Mouse (Mus musculus) midbrain, postnatal 0 days (tissue): ENCODE results near the gene Fggy. TPM values are rescaled to one million over a fixed set of nuclear protein-coding genes. Genes with fewer than 3 reads are reported as not detected.

Experiments
- ATAC-seq: fragments of 200-750 bp; cut with Nextera tagmentation; 2 replicates; pipeline ENCODE4 v1.8.0; 2017; ENCODE audit warnings: moderate number of reproducible peaks, mild to moderate bottlenecking, moderate TSS enrichment, moderate library complexity; ENCODE audit not compliant: low FRiP score
- DNase-seq: peaks from one replicate; pipeline ENCODE4 v3.0.0-alpha.2; 2015; ENCODE audit warnings: low spot score
- H3K27ac ChIP-seq: fragments of 300-500 bp; sonication (generic); 2 replicates; pipeline ENCODE4 v1.5.1; 2014; ENCODE audit warnings: low read depth, mild to moderate bottlenecking, low read length, mixed read lengths
- H3K27me3 ChIP-seq: fragments of 300-500 bp; sonication (generic); 2 replicates; pipeline ENCODE4 v1.6.1; 2014; ENCODE audit warnings: low read length, control low read depth, mixed read lengths; ENCODE audit not compliant: insufficient read depth
- H3K36me3 ChIP-seq: fragments of 300-500 bp; sonication (generic); 2 replicates; pipeline ENCODE4 v1.6.1; 2014; ENCODE audit warnings: low read length, control low read depth, mixed read lengths; ENCODE audit not compliant: insufficient read depth
- H3K4me1 ChIP-seq: fragments of 300-500 bp; sonication (generic); 2 replicates; pipeline ENCODE4 v1.6.1; 2014; ENCODE audit warnings: mild to moderate bottlenecking, control low read depth, antibody characterized with exemption, low read length, mixed read lengths; ENCODE audit not compliant: insufficient read depth
- H3K4me2 ChIP-seq: fragments of 300-500 bp; sonication (generic); 2 replicates; pipeline ENCODE4 v1.6.1; 2014; ENCODE audit warnings: low read depth, mild to moderate bottlenecking, low read length, mixed read lengths; ENCODE audit not compliant: poor library complexity, severe bottlenecking
- H3K4me3 ChIP-seq: fragments of 300-500 bp; sonication (generic); 2 replicates; pipeline ENCODE4 v1.5.1; 2014; ENCODE audit warnings: low read depth, mild to moderate bottlenecking, low read length, moderate library complexity
- H3K9ac ChIP-seq: fragments of 300-500 bp; sonication (generic); replicated peaks from 2 replicates; pipeline ENCODE4 v1.6.1; 2014; ENCODE audit warnings: mild to moderate bottlenecking, low read length, moderate library complexity, mixed read lengths; ENCODE audit not compliant: poor library complexity, severe bottlenecking
- H3K9me3 ChIP-seq: fragments of 300-500 bp; sonication (generic); 2 replicates; pipeline ENCODE4 v1.6.1; 2016; ENCODE audit warnings: low read length, control low read depth
- CTCF ChIP-seq: IDR thresholded peaks from 2 replicates; pipeline ENCODE4 v1.5.1; 2016; ENCODE audit warnings: antibody characterized with exemption, mild to moderate bottlenecking
- WGBS: fragments of 180-500 bp; shearing (Covaris S2); extraction: QIAGEN DNeasy Blood & Tissue Kit; methylation state at CpG from one replicate; pipeline ENCODE4 v1.1.7; 2014; 5-methylcytosine and 5-hydroxymethylcytosine counted together
- polyA plus RNA-seq: library from polyadenylated mRNA; unstranded; fragments of >200 nt; fragmentation: Nextera tagmentation; extraction: Ambion mirVana; gene quantifications from 2 replicates; pipeline ENCODE4 v1.2.1, GENCODE M21; 2015
- total RNA-seq: library from RNA; depleted of rRNA; stranded (reverse); fragments of >200 nt; gene quantifications from 2 replicates; pipeline ENCODE4 v1.2.3, GENCODE M21; 2014

Gene Fggy
- total and polyA plus RNA-seq, 2 experiments from 2014 or later: 5.8 to 6.2 TPM

DNA sequence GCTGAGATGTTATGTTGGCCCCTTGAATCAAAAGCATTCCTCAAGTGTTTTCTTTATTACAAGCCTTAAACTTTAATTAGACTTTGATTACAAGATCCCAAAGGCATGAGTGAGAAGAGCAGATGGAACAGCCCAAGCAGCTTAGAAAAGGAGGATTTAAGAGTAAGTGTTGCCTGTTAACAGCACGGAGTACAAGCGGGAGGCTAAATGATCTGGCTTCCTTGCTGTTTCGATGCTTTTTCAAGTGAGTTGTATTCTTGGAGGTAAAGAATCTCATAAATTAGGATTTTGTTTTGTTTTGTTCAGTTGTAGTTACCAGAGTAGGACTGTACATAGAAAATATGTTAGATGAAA lies 92.2 kb downstream of the Fggy start:
- Histone ChIP-seq H3K4me1 (no peaks in the 10 kb centered on the region), H3K4me3 (no peak overlapping the region), H3K4me2 (no peak overlapping the region), H3K27ac (no peak overlapping the region), H3K9me3 (no peaks in the 10 kb centered on the region), H3K36me3 (no peaks in the 10 kb centered on the region), H3K9ac (no peak overlapping the region), H3K27me3 (no peaks in the 10 kb centered on the region)
- TF ChIP-seq CTCF: no peak
- DNase-seq: no peak
- ATAC-seq: no peak
- 88% methylated on average over 3 of the region's 3 CpGs for WGBS

DNA sequence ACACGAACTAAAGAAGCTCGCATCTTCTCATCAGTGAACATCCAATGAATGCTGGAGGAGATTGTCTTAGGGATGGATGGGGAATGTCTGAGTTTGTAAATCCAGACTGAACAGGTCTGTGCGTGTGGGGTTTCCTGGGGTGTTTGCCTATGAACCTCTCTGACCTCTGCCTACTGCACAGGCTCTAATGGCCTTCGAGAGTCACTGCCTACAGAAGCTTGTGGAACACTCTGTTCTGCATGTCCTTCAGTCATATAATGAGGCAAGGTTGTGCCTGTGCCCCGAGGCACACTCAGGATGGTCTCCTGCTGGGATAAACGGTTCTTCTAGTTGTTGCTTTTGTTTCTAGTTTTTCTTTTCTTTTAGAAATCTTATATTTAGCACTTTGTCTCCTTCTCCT lies 92.7 kb downstream of the Fggy start:
- H3K4me2 ChIP-seq: no peak overlapping the region
- no peaks in the 10 kb centered on the region for H3K4me1 ChIP-seq
- no peak for DNase-seq
- 77% methylated on average over 6 of the region's 6 CpGs for WGBS
- no peak overlapping the region for H3K9ac ChIP-seq
- TF ChIP-seq CTCF: no peak
- H3K36me3 ChIP-seq: no peaks in the 10 kb centered on the region
- H3K27ac ChIP-seq: no peak overlapping the region
- no peaks in the 10 kb centered on the region for H3K9me3 ChIP-seq
- H3K27me3 ChIP-seq: no peaks in the 10 kb centered on the region
- ATAC-seq: no peak
- H3K4me3 ChIP-seq: no peak overlapping the region

DNA sequence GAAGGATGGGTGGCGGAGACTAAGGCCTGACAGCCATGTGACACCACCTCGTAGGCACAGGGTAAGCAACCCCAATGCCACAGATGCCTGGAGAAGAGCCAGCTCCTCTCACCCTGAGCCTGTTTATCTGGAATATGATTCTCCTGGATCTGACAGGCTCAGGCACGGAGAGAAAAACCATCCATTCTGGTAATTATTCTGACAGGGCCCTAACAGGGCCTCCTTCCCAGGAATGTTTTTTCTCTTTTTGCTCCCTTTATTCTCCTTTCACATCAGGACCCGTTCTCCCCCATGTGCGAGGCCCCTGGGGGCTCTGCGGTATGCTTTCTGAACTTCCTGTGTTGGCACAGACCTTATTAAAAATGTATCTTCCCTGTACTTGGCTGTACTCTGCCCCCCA lies 94.7 kb downstream of the Fggy start:
- H3K36me3 ChIP-seq: no peaks in the 10 kb centered on the region
- TF ChIP-seq CTCF: no peak
- WGBS: 48% methylated on average over 6 of the region's 6 CpGs
- no peak overlapping the region for H3K9ac ChIP-seq
- no peaks in the 10 kb centered on the region for H3K4me1 ChIP-seq
- DNase-seq (peak; percentile 34), ATAC-seq (peak; percentile 52; the same call in 1 of the 2 replicates)
- no peaks in the 10 kb centered on the region for H3K27me3 ChIP-seq
- no peak overlapping the region for H3K4me3 ChIP-seq
- H3K27ac ChIP-seq: 0 out of 2 replicates have a peak overlapping the region, but pooled peaks have one; percentile 13
- H3K9me3 ChIP-seq: no peaks in the 10 kb centered on the region
- no peak overlapping the region for H3K4me2 ChIP-seq

DNA sequence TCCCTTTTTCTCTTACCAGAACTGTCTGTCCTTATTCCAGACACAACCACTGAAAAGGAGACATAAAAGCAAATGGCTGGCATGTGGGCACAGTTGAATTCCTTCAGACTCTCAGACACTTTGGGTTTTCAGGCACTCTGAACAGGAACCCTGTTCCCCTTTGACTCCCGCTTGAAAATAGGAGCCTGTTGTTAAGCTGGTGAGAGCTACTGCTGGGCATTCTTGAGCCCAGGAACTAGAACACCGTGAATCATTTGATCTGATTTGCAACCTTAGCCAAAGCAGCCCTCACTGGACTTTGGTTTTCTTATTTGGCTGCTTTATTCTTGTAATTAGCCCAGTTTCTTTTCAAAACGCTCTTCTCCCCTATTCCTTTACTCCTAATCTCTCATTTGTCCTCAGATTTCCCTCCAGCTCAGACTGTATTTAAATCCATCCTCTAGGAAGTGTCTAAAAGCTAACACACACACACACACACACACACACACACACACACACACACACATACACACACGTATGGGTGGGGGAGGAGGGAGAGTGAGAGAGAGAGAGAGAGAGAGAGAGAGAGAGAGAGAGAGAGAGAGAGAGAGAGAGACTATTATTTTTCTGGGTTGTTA lies 96.1 kb downstream of the Fggy start:
- TF ChIP-seq CTCF: no peak
- Histone ChIP-seq H3K4me3 (no peak overlapping the region), H3K4me2 (no peak overlapping the region), H3K27me3 (no peaks in the 10 kb centered on the region), H3K4me1 (no peaks in the 10 kb centered on the region), H3K36me3 (no peaks in the 10 kb centered on the region), H3K27ac (no peak overlapping the region), H3K9ac (no peak overlapping the region), H3K9me3 (no peaks in the 10 kb centered on the region)
- ATAC-seq (no peak), DNase-seq (no peak)
- 28% methylated on average over 3 of the region's 4 CpGs for WGBS

DNA sequence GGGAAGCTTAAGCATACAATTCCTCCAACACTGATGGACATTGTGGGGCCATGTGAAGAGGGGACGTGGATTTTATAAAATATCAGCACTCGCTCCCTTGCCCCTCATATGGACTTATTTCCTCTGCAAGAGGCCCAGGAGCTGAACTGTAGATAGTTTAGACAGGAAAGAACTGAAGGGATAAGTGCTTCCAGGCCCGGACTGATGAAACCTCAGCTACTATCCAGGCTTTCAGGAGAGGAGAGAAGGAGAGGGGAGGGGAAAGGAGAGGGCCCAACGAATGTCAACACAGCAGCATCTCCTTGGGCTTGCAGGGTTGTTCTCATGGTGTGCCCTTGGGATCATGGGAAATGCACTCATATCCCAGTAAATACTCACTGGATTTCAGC lies 96.6 kb downstream of the Fggy start:
- Histone ChIP-seq H3K27ac (no peak overlapping the region), H3K9ac (no peak overlapping the region), H3K4me2 (no peak overlapping the region), H3K4me1 (no peaks in the 10 kb centered on the region), H3K4me3 (no peak overlapping the region), H3K36me3 (no peaks in the 10 kb centered on the region), H3K9me3 (no peaks in the 10 kb centered on the region), H3K27me3 (no peaks in the 10 kb centered on the region)
- 54% methylated on average over 4 of the region's 4 CpGs for WGBS
- TF ChIP-seq CTCF: no peak
- no peak for ATAC-seq
- no peak for DNase-seq

DNA sequence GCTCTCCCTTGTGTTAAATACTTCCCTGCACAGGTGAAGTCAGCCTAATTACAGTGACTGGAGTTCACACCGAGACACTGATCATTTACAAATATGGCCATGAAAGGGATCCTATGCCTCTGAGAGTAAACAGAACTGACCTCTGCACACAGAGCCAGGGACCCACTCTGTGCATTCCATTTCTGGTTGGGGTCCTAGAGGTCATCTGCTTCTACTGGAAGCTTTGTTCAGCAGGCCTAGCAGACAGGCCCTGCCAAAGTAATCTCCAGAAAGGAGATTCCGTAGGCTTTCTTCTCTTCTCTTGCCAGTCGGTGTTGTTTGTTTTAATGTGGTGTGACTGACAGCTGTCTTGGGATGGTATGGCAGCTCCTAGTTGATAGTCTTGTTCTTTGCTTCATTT lies 101.7 kb downstream of the Fggy start:
- TF ChIP-seq CTCF: no peak
- no peaks in the 10 kb centered on the region for H3K9me3 ChIP-seq
- H3K27me3 ChIP-seq: no peaks in the 10 kb centered on the region
- H3K36me3 ChIP-seq: no peaks in the 10 kb centered on the region
- WGBS: 36% methylated on average over 3 of the region's 3 CpGs
- no peak for DNase-seq
- H3K9ac ChIP-seq: no peak overlapping the region
- H3K4me2 ChIP-seq: no peak overlapping the region
- H3K4me1 ChIP-seq: no peaks in the 10 kb centered on the region
- H3K27ac ChIP-seq: no peak overlapping the region
- H3K4me3 ChIP-seq: no peak overlapping the region
- no peak for ATAC-seq
